Mouse (Mus musculus): ENCODE data around the gene Prok2. TPM values are rescaled to one million over a fixed set of nuclear protein-coding genes. Genes with fewer than 3 reads are reported as not detected.

Gene Prok2
- polyA plus RNA-seq, 1 experiment = not detected

- peak within 1 kb of the TSS; percentile 36 for H3K27ac ChIP-seq (ENCODE audit: insufficient read depth, low read depth, low read length)
- WGBS = under 1% methylated on average over 69 of the region's 75 CpGs
- peaks cover 26% of the 10 kb centered on the region for H3K4me1 ChIP-seq (ENCODE audit: control insufficient read depth, insufficient read depth, low read length)
- peak within 1 kb of the TSS; percentile 78 for H3K4me3 ChIP-seq (ENCODE audit: insufficient read depth, low read depth, low read length)
- TF ChIP-seq CTCF (IDR thresholded peaks at IDR 0.05; ENCODE audit: insufficient read depth, low read depth, low read length) (no peak), POLR2A (IDR thresholded peaks at IDR 0.05; ENCODE audit: insufficient read depth, low read depth, low read length) (no peak)
Observed at GRCm38 (mm10) chr6:99666318-99667171, 59.6 kb downstream of the Prok2 start, which contains the start of the genes Eif4e3 and Gm20696. Gene Eif4e3 (minus strand): TSS chr6:99666771. Gene Gm20696 (minus strand): TSS chr6:99666797.

GRCm38 (mm10) chr6:99665457-99666317, 60.5 kb downstream of the Prok2 start:
- Histone ChIP-seq H3K27ac (ENCODE audit: insufficient read depth, low read depth, low read length) (no peak overlapping the region), H3K4me1 (ENCODE audit: control insufficient read depth, insufficient read depth, low read length) (peaks cover 26% of the 10 kb centered on the region), H3K4me3 (ENCODE audit: insufficient read depth, low read depth, low read length) (peak overlapping the region; percentile 78)
- WGBS = 28% methylated on average over 16 of the region's 16 CpGs
- TF ChIP-seq CTCF (IDR thresholded peaks at IDR 0.05; ENCODE audit: insufficient read depth, low read depth, low read length) = no peak
- TF ChIP-seq POLR2A (IDR thresholded peaks at IDR 0.05; ENCODE audit: insufficient read depth, low read depth, low read length) = no peak

- Histone ChIP-seq H3K4me1 (ENCODE audit: control insufficient read depth, insufficient read depth, low read length) (peaks cover 19% of the 10 kb centered on the region), H3K4me3 (ENCODE audit: insufficient read depth, low read depth, low read length) (no peak overlapping the region), H3K27ac (ENCODE audit: insufficient read depth, low read depth, low read length) (no peak overlapping the region)
- no peak for TF ChIP-seq CTCF (IDR thresholded peaks at IDR 0.05; ENCODE audit: insufficient read depth, low read depth, low read length)
- TF ChIP-seq POLR2A (IDR thresholded peaks at IDR 0.05; ENCODE audit: insufficient read depth, low read depth, low read length) = no peak
- 78% methylated on average over 8 of the region's 8 CpGs for WGBS
Observed at GRCm38 (mm10) chr6:99663232-99663631, 63.0 kb downstream of the Prok2 start.

Other genes with a start within 250 kb of the Prok2 start
- gene Foxp1, start 203.7 kb downstream of the Prok2 start, polyA plus RNA-seq (2012; ENCODE audit: insufficient read depth, insufficient read length, low replicate concordance, missing spikeins) = not detected in 2 replicates
- gene Eif4e3, start 59.6 kb downstream of the Prok2 start, polyA plus RNA-seq (2012; ENCODE audit: insufficient read depth, insufficient read length, low replicate concordance, missing spikeins) = not detected in 2 replicates
- not detected in 2 replicates for gene Gm20696, start 59.6 kb downstream of the Prok2 start, polyA plus RNA-seq (2012; ENCODE audit: insufficient read depth, insufficient read length, low replicate concordance, missing spikeins)
- gene Gpr27, start 33.7 kb downstream of the Prok2 start, polyA plus RNA-seq (2012; ENCODE audit: insufficient read depth, insufficient read length, low replicate concordance, missing spikeins) = not detected in 2 replicates

Measured in olfactory bulb, adult 2 months (tissue).